Mouse (Mus musculus) testis, adult 2 months (tissue): Measurements from ENCODE around the gene Vezt.

ENCODE experiments used
- CTCF ChIP-seq: fragments of 200-500 bp; IDR thresholded peaks from 2 replicates; pipeline ENCODE4 v1.5.1; 2012; ENCODE audit warnings: low read depth, mild to moderate bottlenecking, inconsistent platforms, low read length, moderate library complexity; ENCODE audit not compliant: control insufficient read depth, insufficient read depth, insufficient replicate concordance
- POLR2A ChIP-seq: fragments of 200-500 bp; IDR thresholded peaks from 2 replicates; pipeline ENCODE4 v1.6.1; 2012; ENCODE audit warnings: low read depth, mild to moderate bottlenecking, inconsistent platforms, low read length, moderate library complexity; ENCODE audit not compliant: control insufficient read depth

DNA sequence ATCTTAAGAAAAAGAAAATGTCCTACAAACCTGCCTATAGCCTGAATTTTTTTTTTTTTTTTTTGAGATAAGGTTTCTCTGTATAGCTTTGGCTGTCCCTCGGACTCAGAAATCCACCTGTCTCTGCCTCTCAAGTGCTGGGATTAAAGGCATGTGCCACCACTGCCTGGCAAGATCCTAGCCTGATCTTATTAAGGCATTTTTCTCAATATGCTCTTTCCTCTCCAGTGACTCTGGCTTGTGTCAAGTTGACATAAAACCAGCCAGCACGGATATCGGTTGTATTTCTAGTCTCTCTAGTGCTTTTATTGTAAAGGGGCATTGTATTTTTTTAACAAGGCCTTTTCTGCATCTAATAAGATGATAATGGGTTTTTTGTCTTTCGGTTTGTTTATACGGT lies 111.0 kb downstream of the Vezt start:
- TF ChIP-seq CTCF (no peak), POLR2A (no peak)
